Mouse (Mus musculus) myocyte (in vitro differentiated cells): ENCODE data around the gene Leap2.

ENCODE experiments used
- E2F4 ChIP-seq: IDR thresholded peaks from one replicate; pipeline ENCODE4 v1.6.1; 2011; ENCODE audit warnings: mild to moderate bottlenecking, control low read depth, moderate library complexity; ENCODE audit not compliant: insufficient read depth
- POLR2A ChIP-seq: IDR thresholded peaks from one replicate; pipeline ENCODE4 v1.6.1; 2011; ENCODE audit warnings: low read depth, mild to moderate bottlenecking, control low read depth, moderate library complexity; ENCODE audit not compliant: insufficient read length
- SRF ChIP-seq: IDR thresholded peaks from one replicate; pipeline ENCODE4 v1.6.1; 2011; ENCODE audit warnings: low read depth; ENCODE audit not compliant: control insufficient read depth, insufficient read length
- TCF12 ChIP-seq: IDR thresholded peaks from one replicate; pipeline ENCODE4 v1.6.1; 2011; ENCODE audit warnings: mild to moderate bottlenecking, control low read depth; ENCODE audit not compliant: poor library complexity, insufficient read depth, severe bottlenecking
- USF1 ChIP-seq: IDR thresholded peaks from one replicate; pipeline ENCODE4 v1.6.1; 2011; ENCODE audit warnings: low read depth, mild to moderate bottlenecking, control low read depth, moderate library complexity

GRCm38 (mm10) chr11:53456474-53457371 is 33.8 kb upstream of the Leap2 start, which contains the start of the genes Gm10447 and Shroom1:
- TF ChIP-seq USF1 = no peak
- peak; percentile 61 for TF ChIP-seq POLR2A
- TF ChIP-seq TCF12 = no peak
- TF ChIP-seq E2F4 = no peak
- TF ChIP-seq SRF = no peak
